Mouse (Mus musculus): ENCODE measurements around the gene Ccdc83.
A peak's percentile ranks its signal among the peaks of the same experiment; 100 is the strongest.
"Not testable (repeated sequence)": the region's sequence is repeated elsewhere in the genome, so short reads cannot be mapped to it uniquely, and the experiment has no call there.

Ccdc83 gene

DNA sequence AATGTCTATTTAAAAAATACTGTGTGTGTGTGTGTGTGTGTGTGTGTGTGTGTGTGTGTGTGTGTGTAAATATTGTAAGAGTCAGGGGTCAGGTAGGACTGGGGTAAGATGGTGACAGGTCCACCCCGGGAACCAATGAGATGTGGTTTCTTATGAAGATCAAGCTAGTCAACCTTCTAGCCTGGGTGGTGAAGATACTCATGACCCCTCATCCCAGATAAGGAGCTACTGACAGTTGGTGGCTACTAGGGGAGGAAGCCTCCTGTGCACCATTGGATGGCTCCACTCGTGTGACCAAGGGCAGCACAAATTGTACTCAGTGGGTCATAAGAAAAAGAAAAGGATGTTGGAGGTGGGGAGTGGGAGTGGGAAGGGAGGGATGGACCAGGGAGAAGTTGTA lies 5.7 kb downstream of the Ccdc83 start:
- no peak for DNase-seq (ENCODE audit: low spot score)

DNA sequence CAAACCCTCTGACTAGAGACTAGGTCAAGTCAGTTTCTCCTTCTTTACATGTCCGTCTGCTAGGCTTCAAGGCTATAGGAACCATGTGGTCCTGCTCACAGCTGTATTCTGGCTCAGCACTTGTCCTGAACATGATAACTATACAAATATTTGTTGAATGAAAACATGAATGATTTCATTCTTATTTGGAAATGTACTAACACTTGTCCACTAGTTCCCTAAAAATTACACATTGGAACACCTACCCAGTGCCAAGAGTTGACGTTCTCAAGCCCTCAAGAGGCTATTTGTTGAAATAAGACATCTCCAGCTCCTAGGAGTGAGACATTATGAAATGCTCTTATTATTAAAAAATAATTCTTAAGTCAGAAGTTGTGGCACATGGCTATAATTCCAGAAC lies 6.9 kb downstream of the Ccdc83 start:
- DNase-seq (ENCODE audit: low spot score) = no peak

DNA sequence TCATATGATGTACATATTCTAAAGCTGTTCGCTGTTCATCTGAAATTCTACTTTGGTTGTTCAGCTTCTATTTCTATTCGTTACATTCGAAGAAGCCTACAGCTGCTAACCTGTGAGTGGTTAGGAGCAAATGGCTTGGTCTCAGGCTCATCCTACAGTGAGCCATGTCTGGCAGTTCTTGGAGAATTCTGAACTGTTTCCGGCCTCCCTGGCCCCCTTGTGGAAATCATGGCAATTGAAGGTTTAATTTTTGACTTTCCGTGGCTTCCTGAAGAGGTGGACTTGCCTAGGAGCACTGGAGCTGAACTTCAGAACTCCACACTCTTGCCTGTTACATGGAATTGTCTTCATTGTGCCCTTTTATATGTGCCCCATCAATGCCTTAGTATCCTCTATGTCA lies 12.6 kb downstream of the Ccdc83 start:
- no peak for DNase-seq (ENCODE audit: low spot score)

DNA sequence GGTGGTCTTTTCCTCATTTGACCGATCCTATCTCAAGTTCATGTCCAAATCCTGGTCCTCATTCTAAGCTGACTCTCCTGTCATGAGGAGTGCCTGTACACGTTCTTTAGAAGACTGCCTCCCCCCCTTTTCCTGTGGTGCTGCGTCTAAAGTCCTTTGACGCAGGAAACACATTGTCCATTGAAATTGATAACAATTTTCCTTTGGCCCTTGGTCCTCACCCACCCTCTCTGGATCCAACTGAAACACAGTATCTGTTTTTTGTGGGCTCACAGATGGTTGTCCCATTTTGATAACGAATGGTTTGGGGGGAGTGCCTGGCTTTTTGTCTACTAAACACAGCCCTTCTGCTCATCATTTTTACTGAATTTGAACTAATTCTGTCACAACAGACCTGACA lies 21.9 kb downstream of the Ccdc83 start:
- DNase-seq (ENCODE audit: low spot score) = no peak

DNA sequence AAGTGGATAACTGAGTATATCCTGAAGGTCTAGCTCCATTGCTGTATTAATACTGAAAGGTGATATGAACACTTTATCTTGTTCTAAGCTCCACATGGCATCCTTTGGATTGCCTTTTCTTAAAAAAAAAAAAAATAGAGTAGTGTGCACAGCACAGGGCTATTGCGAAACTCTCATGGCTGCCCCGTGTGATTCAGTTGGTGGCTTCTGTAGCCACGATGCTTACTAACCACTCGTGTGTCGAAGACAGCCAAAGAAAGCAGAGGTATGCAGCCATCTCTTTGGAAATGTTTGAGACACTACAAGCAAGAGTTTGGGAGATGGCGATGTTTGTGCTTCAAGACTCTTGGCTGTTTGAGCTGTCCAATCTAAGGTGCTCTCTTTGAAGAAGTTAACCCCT lies 22.4 kb downstream of the Ccdc83 start:
- DNase-seq (ENCODE audit: low spot score) = no peak

DNA sequence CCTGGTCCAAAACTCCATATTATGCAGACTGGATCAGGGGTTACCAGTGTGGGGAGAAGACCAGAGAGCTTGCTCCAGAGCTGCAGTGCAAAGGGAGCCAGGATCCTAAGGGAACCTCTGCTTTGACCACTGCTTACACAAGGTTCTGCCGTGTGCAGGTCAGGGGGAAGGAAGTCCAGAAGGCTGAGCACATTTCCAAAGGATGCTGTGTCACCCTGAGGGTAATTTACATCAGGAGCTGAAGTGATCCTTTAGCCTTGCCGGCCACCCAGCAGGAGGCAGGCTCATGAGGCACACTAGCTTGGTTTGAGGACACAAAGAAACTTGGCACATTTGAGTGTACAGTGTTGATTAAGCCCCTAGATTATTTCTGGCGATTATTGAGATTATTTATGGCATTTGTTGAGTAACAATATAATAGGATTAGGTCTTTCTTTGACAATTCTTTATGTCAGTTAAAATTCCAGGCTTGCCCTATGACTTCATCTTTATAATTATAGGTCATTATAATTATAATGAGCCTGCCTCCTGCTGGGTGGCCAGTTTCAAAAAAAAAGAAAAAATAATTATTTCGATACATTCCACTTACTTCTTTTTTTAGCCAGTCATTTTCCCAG lies 29.2 kb downstream of the Ccdc83 start:
- no peak for DNase-seq (ENCODE audit: low spot score)

DNA sequence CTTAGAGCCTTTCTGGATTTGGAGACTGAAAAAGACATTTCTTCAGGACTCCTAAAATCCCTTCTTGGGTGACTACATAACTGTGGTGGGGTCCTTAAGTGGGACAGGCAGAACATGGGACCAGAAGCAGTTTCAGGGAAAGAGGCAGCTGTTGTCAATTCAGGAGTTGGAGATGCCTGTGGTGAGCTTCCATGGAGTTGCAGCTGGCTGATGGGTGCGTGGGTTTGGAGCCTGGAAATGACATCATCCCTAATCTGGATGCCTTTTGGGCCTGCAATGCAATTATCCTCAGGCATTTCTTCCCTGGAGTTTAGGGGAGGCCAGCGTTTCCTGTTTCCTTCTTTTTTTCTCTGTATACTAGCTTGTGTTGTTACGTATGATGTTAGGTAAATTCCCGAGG lies 31.7 kb downstream of the Ccdc83 start:
- no peak for DNase-seq (ENCODE audit: low spot score)

DNA sequence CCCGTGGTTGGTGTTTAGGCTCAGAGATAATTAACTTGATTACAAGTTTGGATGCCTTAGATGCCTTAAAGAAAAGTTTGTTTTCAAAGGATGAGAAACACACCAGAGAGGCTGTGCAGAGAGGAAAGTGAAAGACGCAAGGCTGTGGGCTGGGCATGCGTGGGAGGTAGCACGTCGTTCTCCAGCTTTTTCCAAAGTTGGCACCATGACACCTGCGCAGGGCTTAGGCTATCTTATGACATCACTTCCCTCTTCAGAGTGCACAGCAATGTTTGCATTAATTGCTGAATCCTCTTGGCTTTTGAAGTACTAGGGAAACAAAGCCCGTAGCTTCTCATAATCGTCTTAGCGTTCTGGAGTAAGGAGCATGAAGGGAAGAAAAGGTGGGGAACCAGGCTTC lies 34.1 kb downstream of the Ccdc83 start:
- DNase-seq (ENCODE audit: low spot score) = no peak

DNA sequence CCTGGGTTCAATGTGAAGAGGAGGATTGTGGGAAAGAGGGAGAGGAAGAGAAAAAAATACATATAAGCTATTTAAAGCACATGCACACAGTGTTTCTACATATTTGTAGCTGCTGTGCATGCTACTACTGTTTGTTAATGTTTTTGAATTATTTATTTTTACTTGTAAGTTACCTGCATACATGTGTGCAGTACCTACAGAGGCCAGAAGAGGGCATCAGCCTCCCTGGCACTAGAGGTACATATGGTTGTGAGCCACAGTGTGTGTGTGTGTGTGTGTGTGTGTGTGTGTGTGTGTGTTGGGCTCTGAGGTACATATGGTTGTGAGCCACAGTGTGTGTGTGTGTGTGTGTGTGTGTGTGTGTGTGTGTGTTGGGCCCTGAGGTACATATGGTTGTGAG lies 36.7 kb downstream of the Ccdc83 start:
- DNase-seq (ENCODE audit: low spot score) = not testable (repeated sequence)

DNA sequence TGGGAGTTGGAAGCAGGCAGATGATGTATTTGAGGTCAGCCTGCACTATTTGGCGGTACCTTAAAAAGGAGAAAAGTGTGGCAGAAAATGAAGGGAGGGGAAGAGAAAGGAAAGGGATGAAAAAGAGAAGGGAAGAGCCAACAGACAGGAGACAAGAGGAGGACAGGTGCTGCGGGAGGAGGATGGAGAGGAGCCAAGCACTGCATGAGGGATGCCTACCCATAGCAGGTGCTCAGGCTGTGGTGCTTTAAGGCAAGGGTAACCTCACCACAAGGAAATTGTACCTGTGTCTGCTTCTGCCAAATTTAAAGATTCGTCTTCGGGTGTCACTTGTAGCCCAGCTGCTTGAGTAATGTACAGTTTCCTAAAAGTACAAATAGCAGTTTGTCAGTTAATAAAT lies 37.5 kb downstream of the Ccdc83 start:
- DNase-seq (ENCODE audit: low spot score) = no peak

DNA sequence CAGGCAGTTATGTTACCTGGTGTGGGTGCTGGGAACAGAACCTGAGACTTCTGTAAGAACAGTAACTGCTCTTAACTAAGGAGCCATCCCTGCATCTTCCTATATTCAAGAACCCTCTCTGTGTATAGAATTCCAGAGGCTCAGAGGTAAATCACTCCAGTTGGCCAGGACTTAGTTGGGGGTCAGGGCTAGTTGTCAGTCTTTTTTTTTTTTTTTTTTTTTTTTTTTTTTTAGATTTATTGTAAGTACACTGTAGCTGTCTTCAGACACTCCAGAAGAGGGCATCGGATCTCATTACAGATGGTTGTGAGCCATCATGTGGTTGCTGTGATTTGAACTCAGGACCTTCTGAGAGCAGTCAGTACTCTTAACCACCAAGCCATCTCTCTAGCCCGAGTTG lies 44.1 kb downstream of the Ccdc83 start:
- no peak for DNase-seq (ENCODE audit: low spot score)

DNA sequence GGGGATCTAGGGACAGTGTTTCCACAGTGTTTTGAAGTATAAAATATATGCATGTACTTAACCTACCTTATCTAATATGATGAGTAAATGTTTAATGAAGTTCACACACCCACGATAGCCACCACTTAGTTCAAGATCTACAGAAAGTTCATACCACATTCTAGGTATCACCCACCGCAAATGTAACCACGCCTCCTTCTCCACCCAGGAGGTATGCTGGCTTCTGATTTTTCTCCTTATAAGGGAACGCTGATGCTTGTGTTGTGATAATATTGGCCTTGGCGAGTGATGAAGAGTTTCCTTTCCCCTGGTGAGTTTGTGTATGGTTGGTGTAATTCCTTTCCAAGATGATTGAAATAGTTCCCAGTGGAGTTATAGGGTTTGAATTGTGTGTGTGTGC lies 47.5 kb downstream of the Ccdc83 start:
- no peak for DNase-seq (ENCODE audit: low spot score)

DNA sequence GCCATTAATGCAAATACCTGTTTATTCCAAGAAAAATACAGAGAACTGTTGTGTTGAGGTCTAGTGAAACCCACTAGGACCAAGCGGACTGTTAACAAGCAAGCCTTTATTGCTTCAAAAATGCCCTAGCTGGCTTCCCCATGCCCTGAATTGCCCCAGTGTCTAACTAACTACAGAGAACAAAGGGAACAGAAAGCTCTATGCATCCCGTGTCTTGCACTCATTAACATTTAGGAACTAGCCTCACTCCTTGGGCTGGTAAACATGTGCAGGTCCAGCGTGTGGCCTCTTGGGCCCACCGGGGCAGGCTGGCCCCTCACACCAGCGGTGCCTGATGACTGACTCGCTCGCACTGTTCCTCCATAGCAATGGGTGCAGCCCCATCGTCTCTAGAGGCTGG lies 49.1 kb downstream of the Ccdc83 start:
- peak; percentile 44 for DNase-seq (ENCODE audit: low spot score)

DNA sequence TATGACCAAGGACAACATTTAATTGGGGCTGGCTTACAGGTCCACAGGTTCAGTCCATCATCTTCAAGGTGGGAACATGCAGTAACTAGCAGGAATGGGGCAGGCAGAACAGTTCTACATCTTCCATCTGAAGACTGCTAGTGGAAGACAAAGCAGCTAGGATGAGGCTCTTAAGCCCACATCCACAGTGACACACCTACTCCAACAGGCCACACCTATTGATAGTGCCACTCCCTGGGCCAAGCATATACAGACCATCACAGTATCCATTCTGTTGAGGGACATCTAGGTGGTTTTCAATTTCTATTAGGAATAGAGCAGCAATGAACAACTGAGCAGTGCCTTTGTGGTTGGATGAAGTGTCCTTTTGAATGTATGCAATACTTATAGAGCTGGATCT lies 54.6 kb downstream of the Ccdc83 start:
- no peak for DNase-seq (ENCODE audit: low spot score)

DNA sequence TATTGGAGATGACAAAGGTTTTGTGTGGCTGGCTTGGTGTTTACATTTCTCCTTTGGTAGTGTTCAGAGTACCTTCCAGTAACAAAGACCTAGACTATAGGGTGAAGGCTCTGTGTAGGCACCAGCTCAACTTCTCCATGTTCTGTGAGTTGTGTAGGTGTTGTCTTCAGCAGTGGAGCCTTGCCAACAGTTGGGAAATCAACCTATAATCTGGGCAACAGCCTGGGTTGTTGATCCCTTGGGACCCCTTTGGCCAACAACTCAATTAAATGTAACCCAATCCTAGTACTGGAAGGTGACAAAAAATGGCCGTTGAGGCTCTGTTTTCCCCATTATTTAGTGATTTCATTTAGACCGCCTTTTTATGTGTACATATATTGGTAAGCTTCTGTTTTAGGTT lies 55.5 kb downstream of the Ccdc83 start:
- DNase-seq (ENCODE audit: low spot score) = no peak

DNA sequence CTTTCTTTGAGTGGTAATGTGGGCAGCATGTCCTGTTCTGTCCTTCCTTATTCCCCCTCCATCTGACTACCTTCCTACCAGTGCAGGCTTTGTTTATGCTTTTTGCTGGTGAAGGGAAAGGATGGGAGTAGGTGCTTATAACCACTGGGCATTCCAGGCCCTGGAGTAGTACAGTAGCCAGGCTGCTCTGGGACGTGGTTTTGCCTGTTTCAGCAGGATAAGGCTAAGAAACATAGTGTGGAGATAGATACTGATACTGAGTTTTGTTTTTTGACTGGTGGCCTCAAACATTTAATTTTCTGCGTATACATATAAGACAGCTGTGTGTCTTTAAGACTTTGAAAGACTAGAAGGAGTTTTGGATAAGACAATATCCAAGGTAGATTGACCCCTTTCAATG lies 61.7 kb downstream of the Ccdc83 start:
- no peak for DNase-seq (ENCODE audit: low spot score)

DNA sequence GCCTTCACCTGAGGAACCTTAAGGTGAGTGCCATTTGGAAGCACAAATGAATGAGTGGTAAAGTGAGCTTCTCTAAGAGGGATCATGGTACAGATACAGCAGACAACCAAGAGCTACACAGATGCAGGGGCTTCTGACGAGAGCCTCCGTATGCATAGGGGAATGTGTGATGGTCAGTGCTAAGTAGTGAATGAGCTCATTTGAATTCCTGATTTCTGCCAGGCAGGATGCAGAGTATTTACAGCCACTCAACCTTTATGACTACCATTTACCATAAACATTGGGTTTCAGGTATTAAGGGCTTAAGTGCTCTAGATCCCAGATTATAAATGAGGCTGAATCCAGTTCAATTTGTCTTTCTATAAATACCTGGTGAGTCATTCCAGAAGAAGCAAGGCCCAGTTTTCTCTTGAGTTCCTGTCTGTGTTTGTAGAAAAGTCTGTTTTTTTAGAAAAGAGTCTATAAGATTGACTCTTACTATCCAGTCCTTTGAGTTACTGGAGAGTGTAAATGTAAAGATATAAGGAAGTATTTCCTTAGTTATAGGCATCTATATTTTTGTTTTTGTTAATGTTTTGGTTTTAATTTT lies 63.6 kb downstream of the Ccdc83 start:
- DNase-seq (ENCODE audit: low spot score) = no peak

DNA sequence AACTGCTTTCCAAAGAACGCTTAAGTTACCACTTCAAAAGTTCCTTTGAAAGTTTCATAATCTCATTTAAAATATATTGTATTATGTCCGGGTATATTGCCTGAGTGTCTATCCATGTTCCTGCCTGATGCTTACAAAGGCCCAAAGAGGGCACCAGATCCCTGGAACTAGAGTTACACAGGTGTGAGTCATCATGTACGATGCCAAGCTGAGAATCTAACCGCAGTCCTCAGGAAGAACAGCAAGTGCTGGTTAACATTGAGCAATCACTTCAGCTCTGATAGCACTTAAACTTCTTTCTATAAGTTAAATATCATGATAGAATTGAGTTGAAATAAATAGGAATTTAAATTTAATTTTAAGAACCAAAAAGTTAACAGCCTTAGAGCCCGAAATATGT lies 65.3 kb downstream of the Ccdc83 start:
- DNase-seq (ENCODE audit: low spot score) = no peak

DNA sequence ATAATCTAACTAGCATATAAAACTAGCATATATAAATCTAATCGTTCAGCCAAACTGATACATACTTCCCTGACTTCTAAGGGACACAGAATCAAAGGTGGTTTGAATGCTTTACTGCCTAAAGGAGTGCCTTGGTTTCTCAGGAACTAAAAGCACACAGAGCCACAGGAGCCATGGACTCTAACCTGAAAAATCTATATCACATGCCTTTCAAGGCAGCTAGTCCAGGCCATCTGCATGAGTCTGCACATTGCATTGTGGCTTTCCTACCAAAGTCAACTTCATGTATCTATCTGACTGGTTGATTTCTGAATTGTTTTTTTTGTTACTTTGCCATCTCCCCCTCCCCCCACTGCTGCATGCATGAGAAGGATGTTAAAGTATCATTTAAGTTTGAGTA lies 84.9 kb downstream of the Ccdc83 start:
- no peak for DNase-seq (ENCODE audit: low spot score)

DNA sequence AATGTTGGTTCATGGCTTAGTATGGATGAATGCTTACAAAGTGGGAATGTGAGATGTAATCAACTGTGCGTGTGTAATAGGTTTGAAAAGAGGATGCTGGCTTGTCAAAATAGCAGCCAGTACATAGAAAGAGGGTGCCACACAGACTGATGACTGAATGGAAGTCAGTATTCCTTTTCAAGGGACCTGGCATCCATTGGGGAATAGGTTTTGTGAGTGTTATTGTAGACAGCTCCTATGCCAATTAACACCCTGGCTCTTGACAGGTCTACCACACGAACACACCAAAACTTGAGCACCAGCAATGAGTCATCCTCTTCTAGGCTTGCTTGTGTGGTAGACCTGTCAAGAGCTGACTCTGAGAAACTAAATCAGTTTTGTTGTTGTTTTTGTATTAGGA lies 90.0 kb downstream of the Ccdc83 start:
- no peak for DNase-seq (ENCODE audit: low spot score)
